Mouse (Mus musculus): ENCODE measurements around the gene Gm20604.

Gene Gm20604

DNA sequence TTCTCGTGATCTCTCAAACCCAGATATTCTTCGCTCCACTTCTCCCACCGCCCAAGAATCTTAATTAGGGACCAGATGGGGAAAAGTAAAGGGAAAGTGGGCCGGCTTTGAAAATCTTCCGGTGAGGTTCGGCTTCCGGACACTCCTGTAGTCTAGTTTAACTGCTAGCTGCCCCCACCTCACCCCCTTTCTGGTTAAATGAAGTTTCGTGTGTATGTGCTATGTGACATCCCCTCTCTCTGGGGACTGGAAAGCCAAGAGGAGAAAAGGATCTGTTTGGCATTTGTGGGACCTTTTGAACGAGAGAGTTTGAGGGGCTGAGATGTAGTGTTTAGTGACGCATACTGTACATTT is at the start of gene Gm20604:
TSS of gene Gm20604 (minus strand) at position 270 of the 354 bp plus-strand sequence.
- DNase-seq (ENCODE audit: low spot score in 2 of 2): no peak

DNA sequence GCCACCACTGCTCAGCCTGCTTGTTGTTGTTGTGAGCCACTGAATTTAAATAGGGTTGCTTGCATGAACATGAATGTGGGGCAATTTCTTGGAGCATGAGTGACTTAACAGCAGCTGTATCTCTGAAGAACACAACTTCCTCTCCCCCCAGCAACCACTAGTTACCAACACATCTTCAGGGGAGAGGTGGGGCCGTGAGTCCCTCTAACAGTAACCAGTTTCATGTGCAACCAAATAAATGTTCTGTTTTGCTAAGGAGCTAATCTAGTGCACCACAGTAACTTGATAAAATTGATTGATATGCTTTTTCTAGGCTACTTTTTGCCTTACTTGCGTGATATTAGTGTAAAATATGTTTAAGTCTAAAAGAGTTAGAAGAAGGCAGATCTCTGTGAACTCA is 41.1 kb upstream of the Gm20604 start:
- DNase-seq (ENCODE audit: low spot score in 2 of 2): no peak

DNA sequence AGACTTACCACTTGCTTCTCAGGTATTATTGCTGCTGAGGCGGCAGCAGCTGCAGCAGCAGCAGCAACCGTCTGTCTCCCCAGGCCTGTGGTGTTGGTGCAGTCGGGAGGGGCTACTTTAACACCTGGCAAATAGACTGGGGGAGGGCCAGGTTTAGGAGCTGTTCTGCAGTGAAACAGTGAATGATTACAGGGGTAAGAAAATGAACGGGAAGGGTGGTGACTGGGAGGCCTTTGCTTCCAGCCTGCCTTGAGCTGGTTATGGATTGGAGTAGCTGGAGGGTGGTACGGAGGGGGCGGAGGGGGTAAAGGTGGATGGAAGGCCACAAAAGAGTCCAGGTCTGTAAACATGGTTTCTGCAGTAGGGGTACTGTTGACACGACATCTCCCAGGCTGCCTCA is 29.5 kb upstream of the Gm20604 start:
- DNase-seq (ENCODE audit: low spot score in 2 of 2): no peak

DNA sequence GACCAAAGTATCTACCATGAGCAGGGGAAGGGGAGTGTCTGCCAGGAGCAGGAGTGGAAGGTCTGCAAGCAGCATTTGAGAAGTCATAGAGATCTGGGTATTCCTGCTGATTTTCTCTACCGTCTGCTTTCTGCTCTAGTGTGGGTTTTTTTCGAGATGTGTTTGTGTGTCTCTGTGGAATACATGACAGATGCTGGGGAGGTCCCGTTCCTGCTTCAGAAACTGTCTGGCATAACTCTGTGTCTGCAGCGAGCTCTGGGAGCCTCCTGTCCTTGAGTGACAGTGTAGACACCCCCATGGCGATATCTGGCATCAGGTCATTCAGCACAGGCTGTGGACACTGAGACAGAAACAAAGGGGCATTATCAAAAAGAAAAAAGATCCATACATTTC is 27.1 kb upstream of the Gm20604 start:
- no peak for DNase-seq (ENCODE audit: low spot score in 2 of 2)

DNA sequence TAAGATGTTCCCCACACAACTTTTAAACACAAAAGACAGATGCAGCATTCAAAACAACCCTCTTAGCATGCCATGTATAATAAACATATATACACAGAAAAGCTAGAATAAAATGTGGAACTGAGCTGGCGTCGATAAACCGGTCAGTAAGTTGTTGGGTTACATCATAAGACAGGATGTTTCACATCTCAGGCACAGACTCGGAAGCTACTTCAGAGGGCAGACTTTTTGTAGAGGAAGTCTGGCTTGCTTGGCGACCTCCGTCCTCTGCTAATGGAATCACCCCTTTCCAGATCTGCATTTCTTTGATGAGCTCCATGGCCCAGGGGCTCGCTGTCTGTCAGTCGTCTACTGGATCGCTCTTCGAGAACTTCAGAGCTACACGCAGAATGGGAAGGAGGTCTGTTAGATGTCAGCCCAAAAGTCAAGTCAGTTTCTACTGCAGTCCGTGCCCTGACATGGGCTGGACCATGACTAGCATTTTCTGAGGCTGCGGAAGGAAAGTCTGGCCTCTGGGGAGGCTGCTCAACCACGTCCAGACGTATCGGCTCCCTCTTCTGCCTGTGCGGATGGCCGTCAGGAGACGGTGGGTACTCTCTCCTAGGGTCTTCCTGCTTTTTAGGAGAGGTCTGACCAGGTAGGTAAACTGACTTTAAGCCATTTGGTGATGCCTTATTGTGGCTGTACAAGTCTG is 26.6 kb upstream of the Gm20604 start:
- DNase-seq (ENCODE audit: low spot score in 2 of 2): no peak

DNA sequence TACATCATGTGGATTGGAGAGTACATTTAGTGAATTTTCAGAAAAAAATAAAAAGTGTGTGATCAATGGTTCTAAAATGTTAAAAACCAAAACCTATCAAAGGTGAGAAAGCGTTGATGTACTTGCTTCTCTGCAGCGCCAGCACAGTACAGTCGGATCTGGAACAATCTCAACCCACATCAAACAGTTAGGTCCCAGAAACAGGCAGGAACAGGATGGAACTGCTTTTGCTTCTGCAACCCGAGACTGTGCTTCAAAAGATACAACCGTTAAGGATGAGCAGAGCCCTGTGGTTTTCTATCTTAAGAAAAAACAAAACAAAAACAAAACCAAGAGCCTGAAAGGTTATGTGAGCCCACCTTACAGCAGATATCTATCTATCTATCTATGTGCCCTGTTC is 24.4 kb upstream of the Gm20604 start:
- no peak for DNase-seq (ENCODE audit: low spot score in 2 of 2)

DNA sequence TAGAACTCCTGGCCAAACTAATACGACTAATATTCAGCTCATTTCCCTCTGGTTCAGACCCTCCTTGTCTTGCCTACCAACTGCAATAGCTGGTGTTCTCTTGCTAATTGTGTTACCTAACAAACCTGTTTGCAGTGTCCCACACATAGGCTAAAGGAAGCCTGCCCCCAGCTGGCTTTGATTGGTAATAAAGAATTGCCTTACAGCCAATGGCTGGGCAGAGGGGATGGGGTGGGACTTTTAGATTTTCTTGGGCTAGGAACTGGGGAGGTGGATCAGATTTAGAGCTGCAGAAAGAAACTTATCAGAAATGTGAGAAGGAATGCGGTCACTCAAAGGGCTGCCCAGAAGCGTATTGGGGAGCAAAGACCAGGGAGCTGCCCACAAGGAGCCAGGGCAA is 21.0 kb upstream of the Gm20604 start:
- DNase-seq (ENCODE audit: low spot score in 2 of 2): no peak

DNA sequence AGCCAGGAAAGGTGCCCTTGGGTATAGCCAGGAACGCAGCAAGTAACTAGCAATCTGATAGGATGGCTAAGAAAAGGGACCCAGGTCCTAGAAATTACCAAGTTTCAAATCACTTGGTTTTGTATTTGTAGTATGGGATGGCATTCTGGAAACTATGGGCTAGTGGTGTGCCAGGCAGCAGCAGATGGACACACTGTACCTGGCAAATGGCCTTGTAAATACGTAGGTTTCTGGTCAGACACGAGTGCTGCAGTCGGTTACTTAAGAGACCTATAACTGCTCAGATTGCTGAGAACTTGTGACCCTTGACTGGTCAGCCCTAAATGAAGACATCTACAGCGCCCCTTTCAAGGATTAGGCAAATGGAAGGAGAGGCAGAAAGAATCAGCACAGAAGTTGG is 19.7 kb upstream of the Gm20604 start:
- DNase-seq (ENCODE audit: low spot score in 2 of 2): no peak

DNA sequence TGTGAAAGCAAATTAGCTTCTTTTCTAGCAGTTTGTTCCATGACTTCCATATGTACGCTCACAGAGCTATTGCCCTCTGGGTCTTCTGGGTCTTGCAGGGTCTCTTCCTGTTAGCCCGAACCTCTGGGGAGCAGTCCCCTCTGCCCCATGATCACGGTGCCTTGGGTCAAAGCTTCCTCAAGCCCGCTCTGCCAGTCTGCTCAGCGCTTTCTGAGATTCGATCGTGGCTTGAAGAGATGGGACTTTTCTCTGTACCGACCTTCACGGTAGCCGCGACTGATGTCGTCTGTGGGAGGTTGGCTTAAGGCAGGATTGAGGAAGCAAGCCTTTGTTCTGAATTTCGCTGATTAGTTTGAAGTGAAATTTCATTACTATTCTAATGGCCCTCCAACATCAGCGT is 17.6 kb upstream of the Gm20604 start:
- no peak for DNase-seq (ENCODE audit: low spot score in 2 of 2)

DNA sequence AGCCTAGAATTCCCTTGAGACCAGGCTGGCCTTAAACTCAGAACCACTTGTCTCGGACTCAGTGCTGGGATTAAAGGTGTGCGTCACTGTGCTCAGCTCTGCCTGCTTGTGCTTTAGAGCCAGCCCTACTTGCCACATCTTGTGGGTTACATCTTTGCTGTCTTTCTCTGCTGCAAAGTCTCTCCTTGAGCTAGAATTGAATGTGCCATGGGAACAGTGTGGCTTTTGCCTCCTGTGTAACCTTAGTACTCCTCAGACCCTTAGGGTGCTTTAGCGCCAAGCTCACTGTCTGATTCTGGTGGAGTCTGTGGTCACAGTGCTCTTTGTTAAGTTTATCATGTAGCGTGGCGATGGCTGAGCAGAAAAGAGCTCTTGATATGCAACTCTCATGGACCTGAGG is 14.2 kb upstream of the Gm20604 start:
- no peak for DNase-seq (ENCODE audit: low spot score in 2 of 2)

DNA sequence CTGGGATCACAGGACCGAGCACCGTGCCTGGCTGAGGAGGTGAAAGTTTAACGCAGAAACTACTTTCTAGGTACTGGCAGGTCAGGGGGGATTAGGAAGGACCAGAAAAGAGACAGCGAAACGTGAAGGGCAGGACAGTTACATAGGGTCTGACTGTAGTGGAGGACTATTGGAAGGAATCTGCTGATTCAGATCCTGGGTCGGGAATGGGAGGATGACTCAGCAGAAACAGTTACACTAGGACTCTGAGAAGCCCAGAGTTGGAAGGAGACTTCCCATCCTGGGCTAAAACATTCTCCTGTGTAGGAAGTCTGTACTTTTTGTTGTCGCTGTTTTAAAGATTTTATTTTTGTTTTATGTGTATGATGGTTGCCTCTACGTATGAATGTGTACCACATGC is 13.1 kb upstream of the Gm20604 start:
- DNase-seq (ENCODE audit: low spot score in 2 of 2): no peak

DNA sequence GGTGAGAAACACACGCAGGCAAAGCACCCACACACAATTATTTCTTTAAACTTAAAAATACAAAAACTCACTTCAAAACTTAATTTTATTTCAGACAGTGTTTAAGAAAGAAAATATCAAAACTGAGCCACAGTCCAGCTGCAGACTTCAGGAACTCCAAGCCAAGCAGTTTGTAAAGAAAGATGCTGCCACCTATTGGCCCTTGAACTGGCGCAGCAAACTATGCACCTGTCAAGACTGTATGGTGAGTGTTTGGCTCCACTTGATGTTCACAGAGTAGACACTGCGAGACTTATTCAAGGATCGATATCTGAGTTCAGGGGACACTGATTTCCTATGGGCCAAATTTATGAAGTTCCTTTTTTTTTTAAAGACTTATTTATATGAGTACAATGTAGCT is 10.5 kb upstream of the Gm20604 start:
- no peak for DNase-seq (ENCODE audit: low spot score in 2 of 2)

DNA sequence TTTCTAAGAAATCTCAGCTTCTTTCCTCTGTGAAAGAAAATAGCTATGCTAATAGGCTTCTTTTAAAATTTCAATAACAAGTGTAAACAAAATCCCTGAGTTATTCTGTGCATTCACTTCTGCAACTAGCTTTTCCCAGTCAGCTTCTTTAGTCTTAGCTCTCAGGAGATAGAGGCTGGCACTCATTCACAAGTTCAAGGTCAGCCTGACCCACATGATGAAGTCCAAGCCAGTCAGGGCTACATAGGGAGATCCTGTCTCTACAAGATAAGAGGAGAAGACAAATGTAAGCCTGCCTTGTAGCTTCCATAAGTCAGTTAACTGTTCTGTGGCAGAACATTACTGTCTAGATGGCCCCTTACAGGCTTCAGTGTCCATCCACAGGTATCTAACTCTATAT is 5.2 kb upstream of the Gm20604 start:
- DNase-seq (ENCODE audit: low spot score in 2 of 2): no peak

DNA sequence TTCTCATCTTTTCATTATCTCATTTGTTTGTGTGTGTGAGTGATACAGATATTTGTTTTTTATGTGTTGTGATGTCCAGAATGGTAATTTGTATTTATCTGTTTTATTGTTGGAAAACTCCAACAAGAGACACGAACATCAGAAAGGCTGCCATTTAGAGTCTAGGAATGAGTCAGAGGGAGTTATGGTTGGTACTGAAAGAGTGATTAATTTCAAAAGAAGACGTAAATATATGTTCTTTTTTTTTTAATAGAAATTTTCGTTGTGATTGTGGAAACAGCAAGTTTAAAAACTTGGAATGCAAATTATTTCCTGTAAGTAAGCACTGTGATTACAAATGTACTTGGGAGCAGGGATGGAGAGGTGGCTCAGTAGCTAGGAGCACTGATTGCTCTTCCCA is 3.2 kb upstream of the Gm20604 start:
- DNase-seq (ENCODE audit: low spot score in 2 of 2): no peak

DNA sequence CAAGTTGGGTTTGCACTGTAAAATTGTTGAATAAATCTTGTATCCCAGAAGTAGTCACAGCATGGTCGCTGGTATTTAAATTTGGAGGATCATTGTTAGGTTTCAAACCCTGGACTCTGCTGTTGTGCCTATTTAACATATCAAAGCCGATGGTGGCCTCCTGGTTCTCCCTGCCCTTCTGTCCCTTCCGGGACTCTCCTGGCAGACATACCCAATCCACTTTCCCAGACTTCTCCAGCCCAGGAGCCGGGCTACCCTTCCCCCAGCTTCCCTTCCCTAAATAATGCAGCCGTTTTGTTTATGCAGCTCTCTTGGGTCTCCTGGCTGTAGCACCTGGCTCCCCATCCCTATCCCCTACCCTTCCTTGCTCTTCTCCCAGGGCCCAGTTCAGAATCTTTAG is 464 bp upstream of the Gm20604 start:
- no peak for DNase-seq (ENCODE audit: low spot score in 2 of 2)

DNA sequence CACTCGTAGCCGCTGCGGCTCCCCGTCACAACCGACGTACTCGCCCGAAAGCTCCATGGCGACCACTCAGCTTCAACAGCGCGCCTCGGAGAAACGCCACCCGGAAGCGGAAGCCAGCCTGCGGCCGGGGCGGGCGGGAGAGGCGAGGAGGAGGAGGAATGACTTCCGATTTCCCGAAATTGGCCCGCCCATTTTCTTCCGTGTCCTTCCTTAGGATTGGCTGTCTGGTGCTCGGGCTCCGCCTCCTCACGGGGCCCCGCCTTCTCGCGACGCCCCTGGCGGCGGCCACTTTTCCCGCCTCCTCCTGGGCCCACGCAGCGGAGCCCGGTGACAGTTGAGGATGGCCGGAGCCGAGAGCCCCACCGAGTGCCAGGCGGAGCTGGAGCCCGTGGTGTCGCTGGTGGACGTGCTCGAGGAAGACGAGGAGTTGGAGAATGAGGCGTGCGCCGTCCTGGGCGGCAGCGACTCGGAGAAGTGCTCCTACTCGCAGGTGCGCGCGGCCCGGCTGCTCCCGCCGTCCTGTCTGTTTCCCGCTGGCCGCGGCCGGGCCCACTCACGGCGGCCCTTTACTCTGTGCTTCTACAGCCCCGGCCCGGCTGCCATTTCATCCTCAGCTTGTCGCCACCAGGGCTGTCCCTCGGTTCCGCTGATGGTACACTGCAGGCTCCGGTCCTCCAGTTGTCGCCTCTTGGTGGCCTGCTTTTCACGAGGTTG is 626 bp downstream of the Gm20604 start, which contains the start of the genes Gm28051, Gon7 and Ubr7:
TSS of gene Gm28051 (minus strand) at position 77 of the 714 bp plus-strand sequence.
TSS of gene Gon7 (minus strand) at position 115 of the 714 bp plus-strand sequence.
TSS of gene Ubr7 (plus strand) at position 279 of the 714 bp plus-strand sequence.
- peak; percentile 95 for DNase-seq (ENCODE audit: low spot score in 2 of 2)

DNA sequence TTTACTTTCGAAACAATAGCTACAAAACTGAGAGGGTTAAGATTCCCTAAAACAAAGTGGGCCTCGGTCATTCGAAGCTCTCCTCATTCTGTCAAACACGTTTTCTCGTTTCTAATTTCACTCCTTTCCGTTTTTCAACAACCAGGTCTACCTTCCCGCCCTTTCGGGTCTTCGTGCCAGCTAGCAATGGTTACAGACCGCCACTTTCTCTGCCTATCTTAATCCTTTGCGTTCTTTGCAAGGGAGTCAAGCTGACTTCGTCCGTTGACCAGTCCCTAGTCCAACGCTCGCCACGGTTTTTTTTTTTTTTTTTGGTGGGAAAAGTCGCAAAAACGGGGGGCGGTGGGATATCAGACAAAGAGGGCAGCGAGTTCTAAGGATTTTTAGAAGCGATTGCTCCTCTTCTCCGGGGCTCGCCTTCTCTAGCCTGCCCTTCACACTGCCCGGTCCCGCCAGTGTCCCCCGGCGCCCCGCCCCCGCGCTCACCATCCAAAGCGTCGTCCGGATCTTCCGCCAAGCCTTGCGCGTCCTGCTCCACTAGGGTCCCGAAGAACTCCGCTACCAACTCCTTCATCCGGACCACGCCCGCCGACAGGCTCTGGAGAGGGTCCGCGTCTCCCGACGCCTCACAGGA is 1.3 kb downstream of the Gm20604 start:
- no peak for DNase-seq (ENCODE audit: low spot score in 2 of 2)

DNA sequence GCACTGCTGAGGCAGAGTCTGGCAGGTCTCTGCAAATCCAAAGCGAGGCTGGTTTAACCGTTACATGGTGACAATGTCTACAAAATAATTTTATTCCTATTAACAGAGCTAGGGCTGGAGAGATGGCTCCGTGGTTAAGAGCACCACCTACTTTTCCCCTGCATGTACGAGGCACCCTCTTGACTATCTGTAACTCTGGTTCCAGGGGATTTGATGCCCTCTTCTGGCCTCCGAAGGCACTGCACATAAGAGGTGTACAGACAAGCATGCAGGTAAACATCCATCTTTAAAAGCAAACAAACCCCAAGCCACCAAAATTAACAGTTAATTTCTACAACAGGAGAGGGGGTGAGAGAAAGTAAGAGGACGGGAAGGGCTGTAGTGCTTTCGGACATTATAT is 2.2 kb downstream of the Gm20604 start:
- no peak for DNase-seq (ENCODE audit: low spot score in 2 of 2)

DNA sequence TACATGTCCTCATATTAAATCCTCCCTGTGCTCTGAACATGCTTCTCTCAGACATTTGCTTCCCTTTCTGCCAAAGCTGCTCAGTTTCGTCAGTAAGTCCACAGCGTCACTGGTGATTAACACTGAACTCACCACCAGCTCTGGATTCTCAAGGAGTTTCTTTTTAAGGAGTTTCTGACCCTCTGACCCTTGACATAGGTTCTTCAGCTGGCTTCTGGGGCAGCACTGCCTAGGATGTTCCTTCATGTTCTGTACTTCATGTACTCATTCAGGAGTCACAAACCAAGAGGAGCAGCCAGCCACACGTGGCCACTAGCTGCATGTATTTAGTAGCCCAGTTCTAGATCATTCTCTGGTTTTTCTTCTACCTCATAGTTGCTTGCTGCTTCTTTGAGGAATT is 10.2 kb downstream of the Gm20604 start:
- no peak for DNase-seq (ENCODE audit: low spot score in 2 of 2)

DNA sequence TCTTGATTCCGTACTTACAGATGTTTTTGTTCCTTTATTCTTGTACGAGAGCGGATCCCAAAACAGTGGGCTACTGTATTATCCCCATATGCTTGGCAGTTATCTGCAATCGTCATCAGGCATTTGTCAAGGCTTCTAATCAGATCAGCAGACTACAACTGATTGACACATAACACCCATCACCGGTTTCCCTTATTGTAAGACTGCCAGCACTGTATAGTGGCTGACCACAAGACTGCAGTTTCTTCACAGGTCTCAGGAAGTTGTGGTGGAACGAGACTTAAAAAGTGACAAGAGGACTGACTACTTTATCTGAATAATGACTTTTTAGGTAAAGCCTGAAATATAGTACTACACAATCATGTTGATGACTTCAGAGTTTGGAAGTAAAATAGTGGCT is 13.6 kb downstream of the Gm20604 start:
- no peak for DNase-seq (ENCODE audit: low spot score in 2 of 2)

DNA sequence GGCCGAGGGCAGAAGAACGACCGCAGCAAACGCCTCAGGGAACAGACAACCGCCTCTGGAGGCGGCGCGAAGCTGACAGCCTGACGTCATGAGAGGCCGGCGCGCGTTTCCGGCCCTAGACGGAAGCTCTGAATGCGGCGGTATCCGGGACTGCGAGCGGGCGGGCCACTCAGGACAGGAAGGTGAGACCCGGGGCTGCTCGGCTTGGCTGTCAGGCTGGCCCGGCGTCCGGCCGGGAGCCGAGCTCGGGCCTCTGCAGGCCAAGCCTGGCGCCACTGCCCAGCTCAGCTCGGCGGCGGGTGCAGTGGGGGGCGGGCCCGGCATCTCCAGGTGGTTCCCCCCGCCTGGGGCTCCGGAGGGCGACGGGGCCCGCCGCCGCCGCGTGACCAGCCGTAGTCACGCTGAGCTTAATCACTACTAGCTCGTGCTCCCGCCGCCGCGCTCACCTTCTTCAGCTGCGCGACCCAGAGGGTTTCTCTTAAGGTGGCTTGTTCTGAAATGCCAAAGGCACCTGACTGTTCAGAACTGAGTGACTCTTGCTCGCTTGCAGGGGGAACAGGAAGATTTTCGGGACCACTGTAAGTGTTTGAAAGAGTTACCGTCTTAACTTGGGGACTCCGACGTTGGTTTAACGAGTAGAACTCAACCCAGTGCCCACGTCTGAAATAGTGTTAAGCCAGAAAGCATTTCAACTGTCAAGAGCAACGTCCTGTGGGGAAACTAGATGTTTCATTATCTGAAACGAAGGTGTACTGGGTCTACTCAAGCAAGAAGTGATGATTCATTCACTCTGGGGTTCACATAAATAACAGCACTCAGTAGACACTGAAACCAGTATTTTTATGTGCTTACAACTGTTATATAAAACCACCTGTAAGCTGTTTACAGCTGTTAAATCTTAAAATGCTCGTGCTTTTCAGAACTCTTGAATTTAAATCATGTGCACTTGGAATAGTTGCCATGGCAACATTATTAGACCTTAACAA is 14.6 kb downstream of the Gm20604 start, which contains the start of the genes Moap1 and Tmem251:
TSS of gene Moap1 (minus strand) at position 73 of the 986 bp plus-strand sequence.
TSS of gene Tmem251 (plus strand) at position 174 of the 986 bp plus-strand sequence.
- DNase-seq (ENCODE audit: low spot score in 2 of 2): peak; percentile 74 to 87
